Mouse (Mus musculus): ENCODE data around the gene Oas1c.

DNA sequence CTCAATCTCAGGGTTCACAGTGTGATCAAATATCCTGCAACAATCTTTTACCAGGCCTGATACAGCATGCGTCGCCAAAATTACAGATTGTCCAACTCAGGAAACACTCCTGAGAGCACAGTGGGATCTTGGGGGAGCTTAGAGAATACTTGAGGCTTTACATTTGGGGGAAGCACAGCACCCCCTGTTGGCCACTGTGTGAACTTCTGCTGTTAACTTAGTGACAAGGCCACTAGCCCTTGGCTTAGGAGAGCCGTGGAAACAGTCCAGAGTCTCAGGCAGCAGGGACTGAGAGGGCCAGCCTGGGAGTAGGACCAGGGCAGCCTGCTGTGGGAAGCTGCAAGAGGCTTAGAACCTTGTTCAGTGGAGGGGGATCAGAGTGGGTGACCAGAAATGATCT, 3.6 kb upstream of the Oas1c start:
- TF ChIP-seq CTCF (IDR thresholded peaks at IDR 0.05; ENCODE audit: low read depth, low read length): peak; percentile 41
- TF ChIP-seq EP300 (IDR thresholded peaks at IDR 0.05; ENCODE audit: insufficient read depth, low read depth, low read length): no peak

Measured in ES-Bruce4 (cell line).